Mouse (Mus musculus): ENCODE data around the gene Pctp. TPM values are rescaled to one million over a fixed set of nuclear protein-coding genes. Genes with fewer than 3 reads are reported as not detected.
A peak's percentile ranks its signal among the peaks of the same experiment; 100 is the strongest.

The Pctp gene
- polyA plus RNA-seq, 1 experiment from 2014 or later, result 10.5 TPM

- H3K4me1 ChIP-seq (replicated peaks; ENCODE audit: control insufficient read depth, insufficient read depth, low read length), result no peaks in the 10 kb centered on the region; the same call in 1 of the 2 replicates
- no peak overlapping the region for H3K27ac ChIP-seq (ENCODE audit: low read depth, low read length)
- no peaks in the 10 kb centered on the region for H3K36me3 ChIP-seq (ENCODE audit: control insufficient read depth, insufficient read depth)
- H3K27me3 ChIP-seq (replicated peaks; ENCODE audit: control insufficient read depth, insufficient read depth, low read length), result peaks cover 3% of the 10 kb centered on the region; the same call in 1 of the 2 replicates
- WGBS, result 42% methylated on average over 14 of the region's 14 CpGs
- no peaks in the 10 kb centered on the region for H3K9me3 ChIP-seq (ENCODE audit: control insufficient read depth)
- peak; percentile 85 for ATAC-seq
- no peak for TF ChIP-seq CTCF (IDR thresholded peaks at IDR 0.05; ENCODE audit: low read depth)
- peak overlapping the region; percentile 44; the same call in 1 of the 2 replicates for H3K4me2 ChIP-seq (replicated peaks; ENCODE audit: low read depth)
- H3K4me3 ChIP-seq (ENCODE audit: low read depth, low read length), result no peak overlapping the region
- no peak overlapping the region for H3K9ac ChIP-seq (ENCODE audit: low read depth, low read length)
Observed at GRCm38 (mm10) chr11:90025891-90026801, 23.5 kb upstream of the Pctp start.

- no peak for ATAC-seq
- Histone ChIP-seq H3K4me2 (replicated peaks; ENCODE audit: low read depth) (no peak overlapping the region), H3K9me3 (ENCODE audit: control insufficient read depth) (no peaks in the 10 kb centered on the region), H3K27ac (ENCODE audit: low read depth, low read length) (no peak overlapping the region), H3K27me3 (replicated peaks; ENCODE audit: control insufficient read depth, insufficient read depth, low read length) (no peaks in the 10 kb centered on the region), H3K36me3 (ENCODE audit: control insufficient read depth, insufficient read depth) (no peaks in the 10 kb centered on the region), H3K9ac (ENCODE audit: low read depth, low read length) (no peak overlapping the region), H3K4me1 (replicated peaks; ENCODE audit: control insufficient read depth, insufficient read depth, low read length) (no peaks in the 10 kb centered on the region), H3K4me3 (ENCODE audit: low read depth, low read length) (no peak overlapping the region)
- TF ChIP-seq CTCF (IDR thresholded peaks at IDR 0.05; ENCODE audit: low read depth), result peak; percentile 89
- 13% methylated on average over 7 of the region's 7 CpGs for WGBS
Observed at GRCm38 (mm10) chr11:90019161-90019560, 16.5 kb upstream of the Pctp start.

GRCm38 (mm10) chr11:90015281-90015680 lies 12.6 kb upstream of the Pctp start:
- H3K9me3 ChIP-seq (ENCODE audit: control insufficient read depth), result no peaks in the 10 kb centered on the region
- WGBS, result 66% methylated on average over 7 of the region's 7 CpGs
- H3K9ac ChIP-seq (ENCODE audit: low read depth, low read length), result no peak overlapping the region
- no peak overlapping the region for H3K27ac ChIP-seq (ENCODE audit: low read depth, low read length)
- H3K4me1 ChIP-seq (replicated peaks; ENCODE audit: control insufficient read depth, insufficient read depth, low read length), result no peaks in the 10 kb centered on the region
- no peak overlapping the region for H3K4me2 ChIP-seq (replicated peaks; ENCODE audit: low read depth)
- TF ChIP-seq CTCF (IDR thresholded peaks at IDR 0.05; ENCODE audit: low read depth), result no peak
- no peak overlapping the region for H3K4me3 ChIP-seq (ENCODE audit: low read depth, low read length)
- H3K27me3 ChIP-seq (replicated peaks; ENCODE audit: control insufficient read depth, insufficient read depth, low read length), result 0 out of 2 replicates have a peak, but pooled peaks cover 12% of the 10 kb centered on the region
- no peaks in the 10 kb centered on the region for H3K36me3 ChIP-seq (ENCODE audit: control insufficient read depth, insufficient read depth)
- ATAC-seq, result no peak

- no peak for TF ChIP-seq CTCF (IDR thresholded peaks at IDR 0.05; ENCODE audit: low read depth)
- H3K9me3 ChIP-seq (ENCODE audit: control insufficient read depth), result no peaks in the 10 kb centered on the region
- H3K9ac ChIP-seq (ENCODE audit: low read depth, low read length), result no peak overlapping the region
- H3K4me2 ChIP-seq (replicated peaks; ENCODE audit: low read depth), result no peak overlapping the region
- H3K4me3 ChIP-seq (ENCODE audit: low read depth, low read length), result no peak overlapping the region
- no peak overlapping the region for H3K27ac ChIP-seq (ENCODE audit: low read depth, low read length)
- ATAC-seq, result no peak
- H3K27me3 ChIP-seq (replicated peaks; ENCODE audit: control insufficient read depth, insufficient read depth, low read length), result peaks cover 22% of the 10 kb centered on the region; the same call in 1 of the 2 replicates
- 88% methylated on average over 6 of the region's 6 CpGs for WGBS
- H3K4me1 ChIP-seq (replicated peaks; ENCODE audit: control insufficient read depth, insufficient read depth, low read length), result no peaks in the 10 kb centered on the region
- no peaks in the 10 kb centered on the region for H3K36me3 ChIP-seq (ENCODE audit: control insufficient read depth, insufficient read depth)
Observed at GRCm38 (mm10) chr11:90013657-90014056, 11.0 kb upstream of the Pctp start.

GRCm38 (mm10) chr11:90007791-90008531 lies 5.3 kb upstream of the Pctp start:
- no peak for TF ChIP-seq CTCF (IDR thresholded peaks at IDR 0.05; ENCODE audit: low read depth)
- Histone ChIP-seq H3K4me2 (replicated peaks; ENCODE audit: low read depth) (0 out of 2 replicates have a peak overlapping the region, but pooled peaks have one; percentile 3), H3K9me3 (ENCODE audit: control insufficient read depth) (no peaks in the 10 kb centered on the region), H3K9ac (ENCODE audit: low read depth, low read length) (no peak overlapping the region), H3K4me3 (ENCODE audit: low read depth, low read length) (no peak overlapping the region), H3K4me1 (replicated peaks; ENCODE audit: control insufficient read depth, insufficient read depth, low read length) (no peaks in the 10 kb centered on the region), H3K27ac (ENCODE audit: low read depth, low read length) (no peak overlapping the region), H3K27me3 (replicated peaks; ENCODE audit: control insufficient read depth, insufficient read depth, low read length) (peaks cover 23% of the 10 kb centered on the region; the same call in 1 of the 2 replicates), H3K36me3 (ENCODE audit: control insufficient read depth, insufficient read depth) (no peaks in the 10 kb centered on the region)
- peak; percentile 57 for ATAC-seq
- WGBS, result 9% methylated on average over 7 of the region's 7 CpGs

GRCm38 (mm10) chr11:90006111-90006510 lies 3.4 kb upstream of the Pctp start:
- no peak for ATAC-seq
- no peak overlapping the region for H3K27ac ChIP-seq (ENCODE audit: low read depth, low read length)
- H3K9me3 ChIP-seq (ENCODE audit: control insufficient read depth), result no peaks in the 10 kb centered on the region
- no peaks in the 10 kb centered on the region for H3K36me3 ChIP-seq (ENCODE audit: control insufficient read depth, insufficient read depth)
- no peak overlapping the region for H3K9ac ChIP-seq (ENCODE audit: low read depth, low read length)
- TF ChIP-seq CTCF (IDR thresholded peaks at IDR 0.05; ENCODE audit: low read depth), result no peak
- H3K4me3 ChIP-seq (ENCODE audit: low read depth, low read length), result no peak overlapping the region
- H3K4me1 ChIP-seq (replicated peaks; ENCODE audit: control insufficient read depth, insufficient read depth, low read length), result no peaks in the 10 kb centered on the region; the same call in none of the 2 replicates
- WGBS, result 50% methylated on average over 4 of the region's 4 CpGs
- peaks cover 22% of the 10 kb centered on the region; the same call in 1 of the 2 replicates for H3K27me3 ChIP-seq (replicated peaks; ENCODE audit: control insufficient read depth, insufficient read depth, low read length)
- no peak overlapping the region for H3K4me2 ChIP-seq (replicated peaks; ENCODE audit: low read depth)
